Mouse (Mus musculus) heart, adult 2 months (tissue): Measurements from ENCODE around the gene Slc35f6. TPM values are rescaled to one million over a fixed set of nuclear protein-coding genes. Genes with fewer than 3 reads are reported as not detected.

Experiments
- DNase-seq, 2 experiments: peaks; one replicate each; pipeline ENCODE4 v3.0.0; 2021
- H3K27ac ChIP-seq: fragments of 200-600 bp; 2 replicates; pipeline ENCODE4 v1.8.1; 2022
- H3K27me3 ChIP-seq: fragments of 200-500 bp; 2 replicates; pipeline ENCODE4 v1.6.1; 2012; ENCODE audit warnings: mild to moderate bottlenecking, low read length, inconsistent platforms, mixed read lengths; ENCODE audit not compliant: control insufficient read depth, insufficient read depth
- H3K36me3 ChIP-seq: fragments of 200-500 bp; 2 replicates; pipeline ENCODE4 v1.6.1; 2012; ENCODE audit warnings: low read length, inconsistent platforms; ENCODE audit not compliant: control insufficient read depth, insufficient read depth
- H3K4me1 ChIP-seq: fragments of 200-500 bp; 2 replicates; pipeline ENCODE4 v1.6.1; 2011; ENCODE audit warnings: low read length; ENCODE audit not compliant: control insufficient read depth, insufficient read depth
- H3K4me3 ChIP-seq: fragments of 200-600 bp; 2 replicates; pipeline ENCODE4 v1.8.1; 2022
- H3K79me2 ChIP-seq: fragments of 200-500 bp; replicated peaks from 2 replicates; pipeline ENCODE4 v1.6.1; 2012; ENCODE audit warnings: mild to moderate bottlenecking, inconsistent platforms, low read length, moderate library complexity, mixed read lengths; ENCODE audit not compliant: control insufficient read depth, insufficient read depth
- H3K9ac ChIP-seq: fragments of 200-500 bp; 2 replicates; pipeline ENCODE4 v1.6.1; 2012; ENCODE audit warnings: low read depth, mild to moderate bottlenecking, control low read depth, inconsistent platforms, low read length, mixed read lengths
- CTCF ChIP-seq: fragments of 200-600 bp; IDR thresholded peaks from 2 replicates; pipeline ENCODE4 v1.8.1; 2022; ENCODE audit warnings: antibody characterized with exemption, mild to moderate bottlenecking, moderate library complexity
- EP300 ChIP-seq: fragments of 200-500 bp; IDR thresholded peaks from 2 replicates; pipeline ENCODE4 v1.6.1; 2011; ENCODE audit warnings: low read depth, low read length, control low read depth; ENCODE audit not compliant: insufficient read depth
- POLR2A ChIP-seq: fragments of 200-500 bp; IDR thresholded peaks from 2 replicates; pipeline ENCODE4 v1.6.1; 2011; ENCODE audit warnings: mild to moderate bottlenecking, low read depth, low read length, control low read depth; ENCODE audit not compliant: insufficient read depth
- WGBS: fragments of 180-500 bp; shearing (Covaris S2); methylation state at CpG from one replicate; pipeline ENCODE4 v1.1.7; 2018; 5-methylcytosine and 5-hydroxymethylcytosine counted together
- intact Hi-C: fragments of 180-260 bp; cut with DNase I; formaldehyde crosslinking; loops from one replicate; pipeline ENCODE4 v1.15.1; 2025
- polyA plus RNA-seq: library from polyadenylated mRNA; depleted of rRNA; stranded (reverse); fragments of >200 nt; gene quantifications from 2 replicates; pipeline ENCODE4 v1.2.3, GENCODE M21; 2012
- total RNA-seq, 2 experiments: library from RNA; stranded (reverse); gene quantifications; 2 replicates each; pipeline ENCODE4 v1.2.3; 2021

Slc35f6 gene
- total and polyA plus RNA-seq, 3 experiments = 47.2 to 119 (median 49.9) TPM

DNA sequence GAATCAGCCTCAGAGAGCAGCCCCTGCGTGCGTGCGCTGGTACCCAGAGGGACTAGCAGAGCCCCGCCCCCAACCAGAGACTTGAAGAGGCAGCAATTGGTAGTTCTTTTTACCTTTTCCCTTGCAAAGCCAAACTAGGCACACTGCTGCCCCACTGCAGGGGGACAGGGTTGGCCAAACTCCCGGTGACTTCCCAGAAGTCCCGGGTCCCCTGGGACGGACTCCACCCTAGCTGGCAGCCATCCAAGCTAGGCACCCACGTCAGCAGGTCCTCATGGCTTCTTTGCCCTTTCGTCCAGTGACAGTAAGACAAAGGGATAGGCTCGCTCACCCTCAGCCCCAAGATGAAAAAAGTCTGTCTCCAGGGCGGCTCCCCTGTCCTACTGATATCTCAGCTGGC is 29.9 kb upstream of the Slc35f6 start:
- H3K4me3 ChIP-seq = no peak overlapping the region
- peaks cover 13% of the 10 kb centered on the region for H3K4me1 ChIP-seq
- H3K9ac ChIP-seq = no peak overlapping the region
- no peak for TF ChIP-seq EP300
- no peak for TF ChIP-seq POLR2A
- TF ChIP-seq CTCF = no peak
- no peaks in the 10 kb centered on the region for H3K79me2 ChIP-seq
- intact Hi-C loops = loop anchor here (5.0 kb wide), 1 partner anchor 41 kb away; no protein-coding TSS in a partner anchor
- peak overlapping the region; percentile 87 for H3K27ac ChIP-seq
- DNase-seq = peak; percentile 72 to 81
- H3K27me3 ChIP-seq = peaks cover 5% of the 10 kb centered on the region; the same call in 1 of the 2 replicates
- 17% methylated on average over 11 of the region's 11 CpGs for WGBS
- H3K36me3 ChIP-seq = peaks cover 4% of the 10 kb centered on the region; the same call in 1 of the 2 replicates

- TF ChIP-seq CTCF (no peak), EP300 (no peak), POLR2A (no peak)
- peaks cover 13% of the 10 kb centered on the region for H3K4me1 ChIP-seq
- DNase-seq = no peak
- H3K27me3 ChIP-seq = peaks cover 5% of the 10 kb centered on the region; the same call in 1 of the 2 replicates
- intact Hi-C loops = loop anchor here (5.0 kb wide), 1 partner anchor 41 kb away; no protein-coding TSS in a partner anchor
- H3K9ac ChIP-seq = no peak overlapping the region
- H3K36me3 ChIP-seq = peaks cover 4% of the 10 kb centered on the region; the same call in 1 of the 2 replicates
- 65% methylated on average over 8 of the region's 8 CpGs for WGBS
- peak overlapping the region; percentile 87 for H3K27ac ChIP-seq
- H3K79me2 ChIP-seq = no peaks in the 10 kb centered on the region
- H3K4me3 ChIP-seq = no peak overlapping the region
Observed at GRCm38 (mm10) chr5:30618376-30619003, 29.2 kb upstream of the Slc35f6 start.

- no peaks in the 10 kb centered on the region; the same call in 1 of the 2 replicates for H3K36me3 ChIP-seq
- no peak for TF ChIP-seq CTCF
- peaks cover 5% of the 10 kb centered on the region; the same call in 1 of the 2 replicates for H3K27me3 ChIP-seq
- H3K79me2 ChIP-seq = no peaks in the 10 kb centered on the region
- no peak for DNase-seq
- peak overlapping the region; percentile 41 for H3K27ac ChIP-seq
- WGBS = 63% methylated on average over 2 of the region's 2 CpGs
- intact Hi-C loops = loop anchor here (5.0 kb wide), 1 partner anchor 42 kb away; no protein-coding TSS in a partner anchor
- H3K4me1 ChIP-seq = peaks cover 11% of the 10 kb centered on the region
- no peak overlapping the region for H3K9ac ChIP-seq
- H3K4me3 ChIP-seq = no peak overlapping the region
Observed at GRCm38 (mm10) chr5:30619211-30619610, 28.5 kb upstream of the Slc35f6 start.

DNA sequence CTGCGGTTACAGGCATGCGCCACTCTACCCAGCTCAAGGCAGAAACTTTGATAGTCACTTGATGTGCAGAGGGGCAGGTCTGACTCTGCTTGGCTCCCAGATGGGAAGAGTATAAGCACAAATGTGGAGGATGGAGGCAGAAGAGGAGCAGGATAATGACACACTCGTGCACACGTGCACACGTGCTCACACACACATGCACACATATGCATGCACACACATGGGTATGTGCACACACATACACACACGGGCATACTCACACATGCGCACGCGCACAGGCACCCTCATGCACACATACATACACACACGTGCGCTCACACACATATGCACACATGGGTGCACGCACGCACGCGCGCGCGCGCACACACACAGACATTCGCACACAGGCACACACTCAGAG is 27.2 kb upstream of the Slc35f6 start:
- peaks cover 4% of the 10 kb centered on the region; the same call in 1 of the 2 replicates for H3K4me1 ChIP-seq
- H3K27me3 ChIP-seq = peaks cover 5% of the 10 kb centered on the region; the same call in 1 of the 2 replicates
- H3K9ac ChIP-seq = no peak overlapping the region
- H3K27ac ChIP-seq = no peak overlapping the region
- H3K36me3 ChIP-seq = no peaks in the 10 kb centered on the region; the same call in 1 of the 2 replicates
- no peak overlapping the region for H3K4me3 ChIP-seq
- 98% methylated on average over 20 of the region's 20 CpGs for WGBS
- no peaks in the 10 kb centered on the region for H3K79me2 ChIP-seq
- TF ChIP-seq CTCF = no peak
- no peak for TF ChIP-seq EP300
- no peak for DNase-seq
- intact Hi-C loops = no loop called here

DNA sequence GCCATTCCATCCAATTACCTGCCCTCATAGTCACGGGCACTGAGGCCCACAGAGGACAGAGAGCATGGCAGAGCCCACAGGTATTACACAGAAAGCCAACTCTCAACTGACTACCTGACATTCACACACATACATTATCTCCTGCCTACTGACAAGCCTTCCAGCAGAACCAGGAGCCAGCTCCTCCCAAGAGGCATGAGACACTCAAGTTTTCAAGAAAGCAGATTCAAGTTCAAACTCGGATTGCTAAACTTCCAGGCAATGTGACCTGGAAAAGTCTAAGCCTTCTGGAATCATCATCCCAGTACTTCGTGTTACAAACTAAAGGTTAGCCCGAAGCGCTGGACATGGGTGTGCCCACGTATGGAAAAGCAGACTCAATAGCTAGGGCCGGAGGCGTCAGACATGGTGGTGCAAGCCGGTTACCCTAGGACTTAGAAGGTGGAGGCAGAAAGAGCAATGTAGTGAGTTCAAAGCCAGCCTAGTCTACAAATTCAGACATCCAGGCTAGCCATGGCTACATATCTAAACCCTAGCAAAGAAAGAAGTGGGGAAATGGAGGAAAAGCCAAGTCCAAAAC is 26.4 kb upstream of the Slc35f6 start:
- Histone ChIP-seq H3K9ac (no peak overlapping the region), H3K36me3 (no peaks in the 10 kb centered on the region), H3K4me1 (peaks cover 4% of the 10 kb centered on the region; the same call in 1 of the 2 replicates), H3K27ac (no peak overlapping the region), H3K79me2 (no peaks in the 10 kb centered on the region), H3K4me3 (no peak overlapping the region), H3K27me3 (peaks cover 5% of the 10 kb centered on the region; the same call in 1 of the 2 replicates)
- DNase-seq = no peak
- TF ChIP-seq POLR2A (no peak), CTCF (no peak), EP300 (no peak)
- intact Hi-C loops = no loop called here
- WGBS = 94% methylated on average over 9 of the region's 9 CpGs

DNA sequence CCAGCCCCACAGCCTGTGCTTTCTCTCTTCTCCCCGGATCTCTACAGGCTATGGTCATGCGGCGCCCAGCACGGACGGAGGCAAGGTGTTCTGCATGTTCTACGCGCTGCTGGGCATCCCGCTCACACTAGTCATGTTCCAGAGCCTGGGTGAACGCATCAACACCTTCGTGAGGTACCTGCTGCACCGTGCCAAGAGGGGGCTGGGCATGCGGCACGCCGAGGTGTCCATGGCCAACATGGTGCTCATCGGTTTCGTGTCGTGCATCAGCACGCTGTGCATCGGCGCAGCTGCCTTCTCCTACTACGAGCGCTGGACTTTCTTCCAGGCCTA is 25.9 kb upstream of the Slc35f6 start:
- intact Hi-C loops = no loop called here
- H3K9ac ChIP-seq = no peak overlapping the region

More for the DNA sequence above, 25.9 kb upstream of the Slc35f6 start:
- DNase-seq = no peak
- H3K4me3 ChIP-seq = no peak overlapping the region; the same call in 1 of the 2 replicates
- WGBS = 75% methylated on average over 22 of the region's 22 CpGs
- H3K79me2 ChIP-seq = no peaks in the 10 kb centered on the region
- no peaks in the 10 kb centered on the region for H3K36me3 ChIP-seq
- H3K27ac ChIP-seq = no peak overlapping the region
- H3K27me3 ChIP-seq = peaks cover 5% of the 10 kb centered on the region; the same call in 1 of the 2 replicates
- H3K4me1 ChIP-seq = peaks cover 4% of the 10 kb centered on the region; the same call in 1 of the 2 replicates
- TF ChIP-seq EP300 (no peak), POLR2A (no peak), CTCF (no peak)
